In the genomic region with DNA sequence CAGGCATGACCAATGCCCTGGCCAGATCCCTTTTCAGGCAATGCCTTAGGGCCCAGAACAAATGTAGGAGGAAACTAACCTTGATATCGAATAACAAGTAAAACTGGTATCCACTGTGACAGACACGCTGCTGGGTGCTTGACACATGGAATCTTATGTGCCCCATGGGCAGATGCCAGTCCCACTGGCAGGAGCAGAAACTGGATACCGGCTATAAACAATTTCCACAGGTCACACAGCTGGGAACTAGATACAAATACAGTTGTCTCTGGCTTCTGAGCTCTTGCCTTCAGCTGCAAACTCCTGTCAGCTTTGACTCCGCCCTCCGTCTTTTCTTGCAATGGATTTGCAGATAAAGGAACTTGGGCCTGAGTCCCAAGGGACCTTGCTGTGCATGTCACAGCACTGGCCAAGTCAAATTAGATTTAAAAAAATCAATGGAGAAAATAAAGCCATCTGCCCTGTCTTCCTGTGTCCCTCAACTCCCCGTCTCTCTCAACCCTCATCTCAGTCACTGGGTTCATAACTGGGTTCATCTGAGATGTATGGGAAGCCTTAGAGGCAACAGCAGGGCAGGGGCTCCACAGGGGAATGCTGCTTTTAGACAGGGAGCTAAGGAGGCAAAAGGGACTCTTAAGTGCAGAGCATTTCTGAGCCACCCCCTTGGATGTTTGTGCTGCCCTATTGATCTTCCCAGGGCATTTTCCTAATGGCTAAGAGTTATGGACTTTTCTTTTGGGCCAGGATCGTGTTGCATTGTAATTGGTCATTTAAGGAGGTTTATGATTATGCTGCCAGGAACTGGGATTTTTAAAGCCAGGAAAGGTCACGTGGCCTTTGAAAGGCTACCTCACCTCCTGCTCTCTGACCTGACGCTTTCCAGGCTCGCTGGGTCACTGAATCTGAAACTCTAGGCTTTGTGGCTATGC, we compare ENCODE assay signal across 14 mouse cellular contexts.
DNase-seq lines count a peak whose midpoint lies in the region; ATAC-seq lines count a peak whose summit lies in the region.
"Had no signal": no experiment of that assay in that cellular context is flagged by ENCODE, and none has a peak within 500 bp of the region (broad histone marks: within the 10 kb centered on the region; RNA-seq: fewer than 3 reads in every experiment).

No protein-coding gene starts in this region.

- 0 out of 2 replicates have a peak overlapping the region, but pooled peaks have one; percentile 10 for H3K27ac ChIP-seq in hindbrain, embryonic 11.5 days (ENCODE audit: low read depth, low read length)
- no peak overlapping the region for H3K27ac ChIP-seq in hindbrain, embryonic 16.5 days (ENCODE audit: low read depth, low read length)
- H3K27ac ChIP-seq in embryonic facial prominence, embryonic 14.5 days (replicated peaks; ENCODE audit: low read depth, low read length) = no peak overlapping the region
- H3K27ac ChIP-seq in limb, embryonic 11.5 days (replicated peaks; ENCODE audit: low read depth, low read length) = 0 out of 2 replicates have a peak overlapping the region, but pooled peaks have one; percentile 21
- H3K27ac ChIP-seq: heart, embryonic 13.5 days; macrophage had no signal

- H3K36me3 ChIP-seq in hindbrain, embryonic 11.5 days (ENCODE audit: control insufficient read depth, insufficient read depth, low read length) = no peaks in the 10 kb centered on the region
- H3K36me3 ChIP-seq in hindbrain, embryonic 16.5 days (ENCODE audit: control insufficient read depth, insufficient read depth, low read length) = no peaks in the 10 kb centered on the region
- H3K36me3 ChIP-seq in embryonic facial prominence, embryonic 14.5 days (ENCODE audit: control insufficient read depth, insufficient read depth, low read length) = no peaks in the 10 kb centered on the region
- no peaks in the 10 kb centered on the region for H3K36me3 ChIP-seq in limb, embryonic 11.5 days (ENCODE audit: control insufficient read depth, insufficient read depth, low read length)
- H3K36me3 ChIP-seq: G1E; heart, embryonic 13.5 days had no signal

- 0 out of 2 replicates have a peak, but pooled peaks cover under 1% of the 10 kb centered on the region for H3K9me3 ChIP-seq in hindbrain, embryonic 11.5 days (ENCODE audit: control insufficient read depth, low read length)
- H3K9me3 ChIP-seq in hindbrain, embryonic 16.5 days (ENCODE audit: control insufficient read depth, low read length) = no peaks in the 10 kb centered on the region
- no peaks in the 10 kb centered on the region for H3K9me3 ChIP-seq in embryonic facial prominence, embryonic 14.5 days (ENCODE audit: control insufficient read depth, low read length)
- H3K9me3 ChIP-seq in limb, embryonic 11.5 days (ENCODE audit: control insufficient read depth, low read length) = no peaks in the 10 kb centered on the region
- H3K9me3 ChIP-seq: heart, embryonic 13.5 days had no signal

- H3K4me3 ChIP-seq in hindbrain, embryonic 11.5 days (ENCODE audit: low read depth, low read length) = no peak overlapping the region
- no peak overlapping the region for H3K4me3 ChIP-seq in hindbrain, embryonic 16.5 days (ENCODE audit: low read length)
- H3K4me3 ChIP-seq in embryonic facial prominence, embryonic 14.5 days (ENCODE audit: low read depth, low read length) = no peak overlapping the region
- H3K4me3 ChIP-seq in limb, embryonic 11.5 days (ENCODE audit: low read depth, low read length) = no peak overlapping the region
- H3K4me3 ChIP-seq: heart, embryonic 13.5 days had no signal

- no peaks in the 10 kb centered on the region for H3K4me1 ChIP-seq in hindbrain, embryonic 11.5 days (replicated peaks; ENCODE audit: control insufficient read depth, insufficient read depth, low read length)
- no peaks in the 10 kb centered on the region; the same call in 1 of the 2 replicates for H3K4me1 ChIP-seq in hindbrain, embryonic 16.5 days (ENCODE audit: control insufficient read depth, insufficient read depth, low read depth, low read length)
- H3K4me1 ChIP-seq in embryonic facial prominence, embryonic 14.5 days (ENCODE audit: control insufficient read depth, insufficient read depth, low read length) = peaks cover 3% of the 10 kb centered on the region; the same call in 1 of the 2 replicates
- peaks cover 35% of the 10 kb centered on the region for H3K4me1 ChIP-seq in limb, embryonic 11.5 days (ENCODE audit: control insufficient read depth, insufficient read depth, low read length)

- WGBS in hindbrain, embryonic 11.5 days = 40% methylated on average over 10 of the region's 10 CpGs
- WGBS in hindbrain, embryonic 16.5 days = 39% methylated on average over 10 of the region's 10 CpGs
- 33% methylated on average over 10 of the region's 10 CpGs for WGBS in embryonic facial prominence, embryonic 14.5 days
- 31% methylated on average over 10 of the region's 10 CpGs for WGBS in limb, embryonic 11.5 days

- H3K4me2 ChIP-seq in hindbrain, embryonic 11.5 days (replicated peaks; ENCODE audit: low read depth, low read length) = no peak overlapping the region
- H3K4me2 ChIP-seq in hindbrain, embryonic 16.5 days (ENCODE audit: low read length) = no peak overlapping the region
- H3K4me2 ChIP-seq in embryonic facial prominence, embryonic 14.5 days (ENCODE audit: low read depth, low read length) = no peak overlapping the region
- no peak overlapping the region for H3K4me2 ChIP-seq in limb, embryonic 11.5 days (ENCODE audit: low read depth, severe bottlenecking)
- H3K4me2 ChIP-seq: heart, embryonic 13.5 days had no signal

- ATAC-seq in hindbrain, embryonic 11.5 days (ENCODE audit: low FRiP score) = no peak
- ATAC-seq in hindbrain, embryonic 16.5 days = no peak
- ATAC-seq in embryonic facial prominence, embryonic 14.5 days (ENCODE audit: low read depth) = peak; percentile 18; the same call in 1 of the 2 replicates
- no peak for ATAC-seq in limb, embryonic 11.5 days (ENCODE audit: insufficient number of reproducible peaks, low FRiP score, low TSS enrichment, low read depth)
- ATAC-seq in erythroid progenitor cell, adult 5-6 weeks (replicated peaks; ENCODE audit: low FRiP score, poor library complexity, severe bottlenecking) = no peak
- ATAC-seq: intestine, postnatal 0 days had no signal

- H3K9ac ChIP-seq in hindbrain, embryonic 11.5 days (ENCODE audit: low read depth, low read length) = no peak overlapping the region
- no peak overlapping the region for H3K9ac ChIP-seq in hindbrain, embryonic 16.5 days (ENCODE audit: low read depth, low read length)
- H3K9ac ChIP-seq in embryonic facial prominence, embryonic 14.5 days (ENCODE audit: low read depth, low read length) = no peak overlapping the region
- H3K9ac ChIP-seq in limb, embryonic 11.5 days (ENCODE audit: low read length) = no peak overlapping the region
- H3K9ac ChIP-seq: heart, embryonic 13.5 days had no signal

- peak; percentile 37 for DNase-seq in hindbrain, embryonic 11.5 days (ENCODE audit: low spot score)
- DNase-seq in embryo, embryonic 10.5 days (ENCODE audit: low spot score) = peak; percentile 67
- DNase-seq in embryonic facial prominence, embryonic 14.5 days (ENCODE audit: low spot score) = peak; percentile 45
- no peak for DNase-seq in limb, embryonic 11.5 days (ENCODE audit: low spot score)
- DNase-seq in natural killer cell, adult 2 months (ENCODE audit: low spot score in 2 of 2) = no peak
- no peak for DNase-seq in urinary bladder, postnatal 4 days (ENCODE audit: low spot score in 2 of 2)
- DNase-seq: cerebellum, adult 2 months; spleen, adult 18-20 months had no signal

- H3K27me3 ChIP-seq in hindbrain, embryonic 11.5 days (ENCODE audit: control insufficient read depth, insufficient read depth, low read length) = no peaks in the 10 kb centered on the region
- no peaks in the 10 kb centered on the region for H3K27me3 ChIP-seq in hindbrain, embryonic 16.5 days (replicated peaks; ENCODE audit: control insufficient read depth, insufficient read depth, low read length)
- H3K27me3 ChIP-seq in embryonic facial prominence, embryonic 14.5 days (replicated peaks; ENCODE audit: control insufficient read depth, insufficient read depth, low read length) = no peaks in the 10 kb centered on the region
- H3K27me3 ChIP-seq in limb, embryonic 11.5 days (ENCODE audit: control insufficient read depth, insufficient read depth, low read length) = no peaks in the 10 kb centered on the region
- H3K27me3 ChIP-seq: heart, embryonic 13.5 days had no signal

Comparison
In these comparisons a context has a peak if more than half of its experiments do, and no peak if none do; other contexts are left out.
1. H3K27ac ChIP-seq: peak in hindbrain, embryonic 11.5 days (single experiment) and limb, embryonic 11.5 days (single experiment); none in hindbrain, embryonic 16.5 days (single experiment) and embryonic facial prominence, embryonic 14.5 days (single experiment).
2. DNase-seq: peak in hindbrain, embryonic 11.5 days (single experiment), embryo, embryonic 10.5 days (single experiment) and embryonic facial prominence, embryonic 14.5 days (single experiment); none in limb, embryonic 11.5 days (single experiment), natural killer cell, adult 2 months (0 of 2) and urinary bladder, postnatal 4 days (0 of 2).